Mouse (Mus musculus) ovary, adult 18-20 months (tissue): ENCODE measurements around the gene Tcl1b4.

ENCODE experiments used
- DNase-seq: peaks from one replicate; pipeline ENCODE4 v3.0.0; 2022; ENCODE audit warnings: low spot score, mixed read lengths

The Tcl1b4 gene

DNA sequence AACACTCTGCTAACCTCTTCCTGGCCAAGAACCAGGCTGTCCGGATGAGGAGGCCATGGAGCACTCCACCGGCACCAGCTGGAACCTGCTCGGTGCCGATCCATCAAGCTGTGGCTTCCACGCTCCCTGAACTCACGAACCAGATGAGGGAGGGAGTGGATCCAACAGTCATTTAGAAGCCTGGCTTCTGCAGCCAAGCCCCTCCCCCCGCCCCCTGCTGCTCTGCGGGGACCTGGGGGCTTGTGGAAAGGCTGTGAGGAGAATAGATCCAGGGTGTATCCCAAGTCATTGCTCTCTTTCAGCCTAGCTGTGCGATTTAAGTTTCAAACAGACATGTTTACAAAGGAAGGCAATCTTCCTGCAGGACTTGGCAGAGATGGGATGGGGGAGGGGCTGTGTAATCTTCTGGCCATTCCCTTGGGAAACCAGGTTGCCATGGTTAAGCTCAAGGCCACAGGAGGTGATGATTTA lies 47.0 kb downstream of the Tcl1b4 start:
- DNase-seq, result no peak

DNA sequence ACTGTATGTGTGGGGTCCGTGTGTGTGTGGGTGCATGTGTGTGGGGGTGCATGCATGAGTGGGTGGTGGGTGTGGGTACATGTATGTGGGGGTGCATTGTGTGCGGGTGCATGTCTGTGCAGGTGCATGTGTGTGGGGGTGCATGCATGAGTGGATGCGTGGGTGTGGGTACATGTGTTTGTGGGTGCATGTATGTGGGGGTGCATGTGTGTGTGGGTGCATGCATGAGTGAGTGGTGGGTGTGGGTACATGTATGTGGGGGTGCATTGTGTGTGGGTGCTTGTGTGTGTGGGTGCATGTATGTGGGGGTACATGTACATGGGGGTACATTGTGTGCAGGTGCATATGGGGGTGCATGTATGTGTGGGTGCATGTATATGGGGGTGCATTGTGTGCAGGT lies 52.0 kb downstream of the Tcl1b4 start:
- no peak for DNase-seq
